10 mouse cellular contexts compared by ENCODE assay signal in the genomic region with DNA sequence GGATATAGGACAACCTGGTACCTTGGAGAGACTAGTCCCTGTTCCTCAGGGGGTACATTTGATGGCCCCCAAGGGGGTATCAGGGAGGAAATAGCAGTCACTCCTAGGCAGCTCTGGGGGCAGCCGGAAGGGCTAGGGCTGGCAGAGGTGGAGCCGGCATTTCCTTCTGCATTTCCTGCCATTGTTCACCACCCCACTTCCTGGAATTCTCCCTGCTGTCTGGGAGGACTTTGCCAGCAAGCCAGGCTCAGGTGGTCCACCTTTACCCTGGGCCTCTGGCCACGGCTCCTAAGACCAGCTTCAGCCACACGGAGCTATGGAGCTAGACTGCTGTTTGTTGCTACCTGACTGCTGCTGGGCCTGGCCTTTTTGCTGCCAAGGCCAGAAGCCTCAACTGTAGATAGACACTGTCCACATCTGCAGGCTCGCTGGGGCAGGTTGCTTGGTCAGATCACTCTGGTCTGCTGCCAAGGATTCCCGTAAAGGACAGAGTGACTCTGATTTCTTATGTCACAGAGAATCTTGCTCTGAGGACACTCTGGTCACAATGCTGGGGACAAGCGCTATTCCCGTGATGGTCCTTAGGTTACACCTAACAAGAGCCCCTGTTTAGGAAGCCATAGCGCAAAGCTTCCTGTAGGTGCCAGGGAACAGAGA. TPM values are rescaled to one million over a fixed set of nuclear protein-coding genes. Genes with fewer than 3 reads are reported as not detected.
DNase-seq lines count a peak whose midpoint lies in the region; ATAC-seq and TF ChIP-seq lines count a peak whose summit lies in the region.
"Had no signal": no experiment of that assay in that cellular context is flagged by ENCODE, and none has a peak within 500 bp of the region (broad histone marks: within the 10 kb centered on the region; RNA-seq: fewer than 3 reads in every experiment).

No protein-coding gene starts in this region.

- H3K4me3 ChIP-seq in stomach, embryonic 16.5 days (replicated peaks; ENCODE audit: low read length): no peak overlapping the region
- H3K4me3 ChIP-seq in stomach, postnatal 0 days (ENCODE audit: low read depth, low read length): no peak overlapping the region
- no peak overlapping the region for H3K4me3 ChIP-seq in heart, embryonic 14.5 days (ENCODE audit: control insufficient read depth in 1 of 2, insufficient read depth in 1 of 2, low read depth in 1 of 2, low read length in 2 of 2)

- no peak overlapping the region for H3K9ac ChIP-seq in stomach, embryonic 16.5 days (ENCODE audit: low read length)
- H3K9ac ChIP-seq in stomach, postnatal 0 days (ENCODE audit: low read length): no peak overlapping the region
- H3K9ac ChIP-seq in heart, embryonic 14.5 days (ENCODE audit: low read length): no peak overlapping the region

- H3K27ac ChIP-seq in stomach, embryonic 16.5 days (ENCODE audit: low read length): peak overlapping the region; percentile 42; the same call in 1 of the 2 replicates
- no peak overlapping the region for H3K27ac ChIP-seq in stomach, postnatal 0 days (replicated peaks)
- peak overlapping the region; percentile 52 to 61 for H3K27ac ChIP-seq in heart, embryonic 14.5 days (replicated peaks in 1 of 2; ENCODE audit: control insufficient read depth in 1 of 2, insufficient read depth in 1 of 2, low read depth in 2 of 2, low read length in 2 of 2)

- DNase-seq in stomach, postnatal 0 days (ENCODE audit: low spot score): no peak
- DNase-seq in kidney, postnatal 10 days: peak; percentile 60
- DNase-seq in ovary, postnatal 36 days (ENCODE audit: low spot score): no peak
- no peak for DNase-seq in layer of hippocampus, adult 9-11 months
- no peak for DNase-seq in layer of hippocampus, adult 8-10 months (ENCODE audit: low spot score in 2 of 2)
- DNase-seq: midbrain, embryonic 14.5 days; right cerebral cortex, postnatal 25 days; thymus, postnatal 36 days had no signal

- no peak overlapping the region for H3K4me2 ChIP-seq in stomach, embryonic 16.5 days (ENCODE audit: low read depth, low read length)
- H3K4me2 ChIP-seq in stomach, postnatal 0 days (replicated peaks; ENCODE audit: low read depth): no peak overlapping the region
- no peak overlapping the region for H3K4me2 ChIP-seq in heart, embryonic 14.5 days (ENCODE audit: low read length)

- TF ChIP-seq EP300 in stomach, postnatal 0 days (optimal IDR thresholded peaks at IDR 0.05): no peak

- H3K4me1 ChIP-seq in stomach, embryonic 16.5 days (ENCODE audit: control insufficient read depth, insufficient read depth, low read length): 0 out of 2 replicates have a peak, but pooled peaks cover 5% of the 10 kb centered on the region
- no peaks in the 10 kb centered on the region for H3K4me1 ChIP-seq in stomach, postnatal 0 days (replicated peaks; ENCODE audit: control insufficient read depth, insufficient read depth)
- H3K4me1 ChIP-seq in heart, embryonic 14.5 days (ENCODE audit: control insufficient read depth in 2 of 2, insufficient read depth in 2 of 2, low read length in 2 of 2): peaks cover 15 to 17% of the 10 kb centered on the region in 2 experiments

- H3K36me3 ChIP-seq in stomach, embryonic 16.5 days (ENCODE audit: control insufficient read depth, insufficient read depth, low read length): no peaks in the 10 kb centered on the region
- no peaks in the 10 kb centered on the region for H3K36me3 ChIP-seq in stomach, postnatal 0 days (ENCODE audit: control insufficient read depth, insufficient read depth, low read length)
- H3K36me3 ChIP-seq in heart, embryonic 14.5 days (ENCODE audit: control insufficient read depth, insufficient read depth, low read length): peaks cover 6% of the 10 kb centered on the region; the same call in 1 of the 2 replicates

- WGBS in stomach, embryonic 16.5 days: 79% methylated on average over 9 of the region's 9 CpGs
- WGBS in stomach, postnatal 0 days: 73% methylated on average over 9 of the region's 9 CpGs
- 61% methylated on average over 9 of the region's 9 CpGs for WGBS in heart, embryonic 14.5 days

- ATAC-seq in stomach, embryonic 16.5 days (ENCODE audit: insufficient read depth, low FRiP score): 0 out of 2 replicates have a peak, but pooled peaks have one; percentile 16
- no peak for ATAC-seq in stomach, postnatal 0 days (ENCODE audit: low FRiP score, low TSS enrichment)
- ATAC-seq in heart, embryonic 14.5 days (ENCODE audit: insufficient number of reproducible peaks, insufficient read depth, low FRiP score, low read depth): no peak

- TF ChIP-seq CTCF in stomach, postnatal 0 days (IDR thresholded peaks at IDR 0.05; ENCODE audit: low read depth): no peak

- H3K9me3 ChIP-seq in stomach, embryonic 16.5 days (replicated peaks; ENCODE audit: control insufficient read depth, low read length): no peaks in the 10 kb centered on the region
- H3K9me3 ChIP-seq in stomach, postnatal 0 days (ENCODE audit: control insufficient read depth, low read length): no peaks in the 10 kb centered on the region
- no peaks in the 10 kb centered on the region for H3K9me3 ChIP-seq in heart, embryonic 14.5 days (ENCODE audit: control insufficient read depth, low read length)

- H3K27me3 ChIP-seq in stomach, embryonic 16.5 days (ENCODE audit: control insufficient read depth, insufficient read depth, low read length): no peaks in the 10 kb centered on the region
- no peaks in the 10 kb centered on the region for H3K27me3 ChIP-seq in stomach, postnatal 0 days (ENCODE audit: control insufficient read depth, insufficient read depth, low read length)
- no peaks in the 10 kb centered on the region for H3K27me3 ChIP-seq in heart, embryonic 14.5 days (ENCODE audit: control insufficient read depth, insufficient read depth, low read length)

RNA-seq across cellular contexts. Expression of a gene that starts 45.6 kb away (rescaled TPM):
- polyA plus RNA-seq in stomach, embryonic 16.5 days (2015; fragmentation: Nextera tagmentation; extraction: Ambion mirVana): 9.6 and 11.5 TPM in 2 replicates
- 3.1 and 4.4 TPM in 2 replicates for polyA plus RNA-seq in stomach, postnatal 0 days (2015; fragmentation: Nextera tagmentation; extraction: Ambion mirVana)
- polyA plus RNA-seq in heart, embryonic 14.5 days (2014; fragmentation: Nextera tagmentation; extraction: Ambion mirVana): 18.6 and 19.3 TPM in 2 replicates
- total RNA-seq in layer of hippocampus, adult 8-10 months (2022): 1 to 10 TPM; 1.2 to 3.5 (median 2.7) TPM
